Mouse (Mus musculus): ENCODE data around the gene Bcdin3d.

Bcdin3d gene

GRCm38 (mm10) chr15:99438966-99439698, 35.4 kb downstream of the Bcdin3d start:
- DNase-seq, result no peak

- no peak for DNase-seq
Observed at GRCm38 (mm10) chr15:99433913-99434312, 40.6 kb downstream of the Bcdin3d start.

GRCm38 (mm10) chr15:99433081-99433718, 41.3 kb downstream of the Bcdin3d start:
- DNase-seq, result no peak

GRCm38 (mm10) chr15:99431967-99432366, 42.6 kb downstream of the Bcdin3d start:
- no peak for DNase-seq

GRCm38 (mm10) chr15:99431504-99431903, 43.0 kb downstream of the Bcdin3d start:
- no peak for DNase-seq

- no peak for DNase-seq
Observed at GRCm38 (mm10) chr15:99431063-99431462, 43.5 kb downstream of the Bcdin3d start.

- no peak for DNase-seq
Observed at GRCm38 (mm10) chr15:99430394-99430793, 44.1 kb downstream of the Bcdin3d start.

GRCm38 (mm10) chr15:99423884-99424283, 50.6 kb downstream of the Bcdin3d start:
- DNase-seq, result no peak

- DNase-seq, result no peak
Observed at GRCm38 (mm10) chr15:99423131-99423530, 51.4 kb downstream of the Bcdin3d start.

- no peak for DNase-seq
Observed at GRCm38 (mm10) chr15:99422551-99422950, 52.0 kb downstream of the Bcdin3d start.

GRCm38 (mm10) chr15:99421676-99422075, 52.9 kb downstream of the Bcdin3d start:
- DNase-seq, result no peak

- DNase-seq, result no peak
Observed at GRCm38 (mm10) chr15:99421152-99421551, 53.4 kb downstream of the Bcdin3d start.

GRCm38 (mm10) chr15:99420521-99421014, 54.0 kb downstream of the Bcdin3d start:
- DNase-seq, result no peak

- no peak for DNase-seq
Observed at GRCm38 (mm10) chr15:99420101-99420500, 54.4 kb downstream of the Bcdin3d start.
